Mouse (Mus musculus) midbrain, embryonic 11.5 days (tissue): Measurements from ENCODE around the gene Ube2n. TPM values are rescaled to one million over a fixed set of nuclear protein-coding genes. Genes with fewer than 3 reads are reported as not detected.

Source experiments
- ATAC-seq: fragments of 200-750 bp; cut with Nextera tagmentation; 2 replicates; pipeline ENCODE4 v1.8.0; 2017; ENCODE audit warnings: moderate TSS enrichment, moderate library complexity; ENCODE audit not compliant: low FRiP score
- DNase-seq: peaks from one replicate; pipeline ENCODE4 v3.0.0; 2015; ENCODE audit warnings: low spot score; ENCODE audit errors: missing footprints
- H3K27ac ChIP-seq: fragments of 300-500 bp; sonication (generic); 2 replicates; pipeline ENCODE4 v1.5.1; 2014; ENCODE audit warnings: low read depth, low read length
- H3K27me3 ChIP-seq: fragments of 300-500 bp; sonication (generic); 2 replicates; pipeline ENCODE4 v1.6.1; 2014; ENCODE audit warnings: mild to moderate bottlenecking, low read length, moderate library complexity, mixed read lengths; ENCODE audit not compliant: control insufficient read depth, insufficient read depth
- H3K36me3 ChIP-seq: fragments of 300-500 bp; sonication (generic); 2 replicates; pipeline ENCODE4 v1.6.1; 2014; ENCODE audit warnings: mild to moderate bottlenecking, low read length, moderate library complexity, mixed read lengths; ENCODE audit not compliant: control insufficient read depth, insufficient read depth
- H3K4me1 ChIP-seq: fragments of 300-500 bp; sonication (generic); 2 replicates; pipeline ENCODE4 v1.6.1; 2014; ENCODE audit warnings: low read length; ENCODE audit not compliant: control insufficient read depth, insufficient read depth
- H3K4me2 ChIP-seq: fragments of 300-500 bp; sonication (generic); 2 replicates; pipeline ENCODE4 v1.6.1; 2014; ENCODE audit warnings: mild to moderate bottlenecking, moderate library complexity
- H3K4me3 ChIP-seq: fragments of 300-500 bp; sonication (generic); 2 replicates; pipeline ENCODE4 v1.5.1; 2014; ENCODE audit warnings: low read depth, low read length
- H3K9ac ChIP-seq: fragments of 300-500 bp; sonication (generic); 2 replicates; pipeline ENCODE4 v1.6.1; 2014; ENCODE audit warnings: low read length
- H3K9me3 ChIP-seq: fragments of 300-500 bp; sonication (generic); 2 replicates; pipeline ENCODE4 v1.6.1; 2016; ENCODE audit warnings: low read length; ENCODE audit not compliant: control insufficient read depth
- WGBS: fragments of 180-500 bp; shearing (Covaris S2); extraction: QIAGEN DNeasy Blood & Tissue Kit; methylation state at CpG from one replicate; pipeline ENCODE4 v1.1.7; 2014; 5-methylcytosine and 5-hydroxymethylcytosine counted together
- polyA plus RNA-seq: library from polyadenylated mRNA; unstranded; fragments of >200 nt; fragmentation: Nextera tagmentation; extraction: Ambion mirVana; gene quantifications from 2 replicates; pipeline ENCODE4 v1.2.1, GENCODE M21; 2014

The Ube2n gene
- polyA plus RNA-seq, 1 experiment from 2014 or later, result 522 TPM

DNA sequence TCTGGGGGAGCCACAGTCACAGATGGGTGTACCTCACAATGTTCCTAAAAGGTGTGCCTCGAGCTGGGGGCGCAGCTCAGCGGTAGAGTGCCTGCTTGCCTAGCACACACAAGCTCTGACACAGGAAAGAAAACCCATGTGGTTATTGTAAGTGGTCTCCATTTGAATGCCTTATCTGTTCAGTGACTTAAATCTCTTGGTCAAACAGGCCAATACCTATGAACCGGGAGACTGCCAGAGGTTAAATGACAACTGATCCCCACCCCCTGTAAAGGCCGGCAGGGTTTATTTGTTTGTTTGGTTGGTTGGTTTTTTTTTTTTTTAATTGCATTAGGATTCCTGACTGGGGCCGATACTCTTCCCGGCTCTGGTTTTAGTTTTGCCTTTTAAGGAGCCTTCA is 44.5 kb downstream of the Ube2n start:
- DNase-seq, result no peak
- H3K4me2 ChIP-seq, result no peak overlapping the region
- no peak overlapping the region for H3K27ac ChIP-seq

DNA sequence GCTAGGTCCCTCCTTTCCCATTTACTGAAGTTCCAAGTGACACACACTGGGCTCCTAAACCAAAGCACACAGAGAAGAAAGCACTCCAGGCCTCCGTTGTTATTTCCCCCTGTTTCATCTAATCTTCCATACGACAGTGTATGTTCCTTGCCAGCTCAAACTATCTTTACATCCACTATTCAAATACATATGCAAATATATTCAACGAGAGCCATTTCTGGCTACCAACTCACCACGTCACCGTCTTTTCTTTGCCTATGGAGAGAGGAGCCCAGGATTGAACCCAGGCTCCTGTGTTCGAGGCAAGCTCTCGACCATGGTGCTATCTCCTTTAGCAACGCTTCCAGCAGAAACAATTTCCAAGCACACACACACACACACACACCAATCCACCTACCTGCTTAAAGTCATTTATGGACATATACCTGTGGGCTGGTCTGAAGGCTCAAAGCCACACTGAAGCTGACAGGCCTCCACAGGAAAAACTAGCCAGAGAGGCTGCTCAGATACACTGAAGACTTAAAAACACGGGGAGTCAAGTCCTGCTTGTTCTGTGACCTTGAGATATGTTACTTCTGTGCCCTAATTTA is 45.5 kb downstream of the Ube2n start:
- H3K36me3 ChIP-seq, result no peaks in the 10 kb centered on the region
- H3K4me2 ChIP-seq, result no peak overlapping the region; the same call in none of the 2 replicates
- no peaks in the 10 kb centered on the region for H3K27me3 ChIP-seq
- H3K9ac ChIP-seq, result no peak overlapping the region
- ATAC-seq (no peak), DNase-seq (no peak)
- H3K9me3 ChIP-seq, result no peaks in the 10 kb centered on the region
- H3K4me3 ChIP-seq, result peak overlapping the region; percentile 13; the same call in 1 of the 2 replicates
- 91% methylated on average over 9 of the region's 9 CpGs for WGBS
- H3K4me1 ChIP-seq, result peaks cover 19% of the 10 kb centered on the region
- no peak overlapping the region for H3K27ac ChIP-seq

More for the DNA sequence above, 44.5 kb downstream of the Ube2n start:
- Histone ChIP-seq H3K4me1 (peaks cover 18% of the 10 kb centered on the region), H3K36me3 (no peaks in the 10 kb centered on the region), H3K9me3 (no peaks in the 10 kb centered on the region), H3K4me3 (no peak overlapping the region), H3K27me3 (no peaks in the 10 kb centered on the region), H3K9ac (no peak overlapping the region)
- no peak for ATAC-seq
- WGBS, result 76% methylated on average over 7 of the region's 7 CpGs

DNA sequence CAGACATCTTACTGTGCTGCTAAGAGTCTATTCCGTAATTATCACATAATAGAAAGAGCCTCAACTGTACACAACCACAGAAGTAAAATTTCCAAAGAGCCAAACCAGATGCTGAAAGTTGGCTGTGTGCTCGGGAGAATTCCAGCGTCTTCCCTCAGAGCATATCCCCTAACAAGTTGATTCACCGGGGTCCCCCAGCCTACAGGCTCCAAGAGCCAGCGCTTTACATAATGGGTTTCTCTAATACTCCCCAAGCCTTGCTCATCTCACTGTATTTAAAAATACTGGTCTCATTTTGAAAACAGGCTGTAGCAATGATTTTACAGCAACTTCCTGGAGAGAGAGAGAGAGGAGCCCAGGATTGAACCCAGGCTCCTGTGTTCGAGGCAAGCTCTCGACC is 46.7 kb downstream of the Ube2n start:
- Histone ChIP-seq H3K4me3 (peak overlapping the region; percentile 91), H3K27me3 (no peaks in the 10 kb centered on the region), H3K4me2 (peak overlapping the region; percentile 88), H3K4me1 (peaks cover 19% of the 10 kb centered on the region), H3K27ac (no peak overlapping the region), H3K9ac (peak overlapping the region; percentile 98), H3K9me3 (no peaks in the 10 kb centered on the region), H3K36me3 (no peaks in the 10 kb centered on the region)
- ATAC-seq (no peak), DNase-seq (no peak)
- WGBS, result 66% methylated on average over 7 of the region's 7 CpGs

DNA sequence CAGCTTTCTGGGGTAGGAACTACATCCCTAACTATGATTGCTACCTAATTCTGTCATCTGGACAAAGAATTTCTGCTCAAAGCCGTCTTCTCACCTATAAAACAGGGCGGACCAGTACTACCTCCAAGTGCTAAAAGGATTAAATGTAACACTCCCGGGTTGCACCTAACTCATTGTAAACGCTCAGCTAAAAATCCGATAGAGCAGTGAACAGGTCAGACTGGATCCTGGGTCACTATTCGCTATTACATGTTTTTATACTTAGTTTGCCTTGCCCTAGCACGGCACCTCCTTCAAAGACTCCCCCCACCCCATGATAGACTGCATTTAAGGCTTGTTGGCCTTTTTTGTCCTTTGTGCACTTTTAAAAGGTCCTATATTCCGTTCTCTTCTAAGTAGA is 47.5 kb downstream of the Ube2n start:
- Histone ChIP-seq H3K4me3 (peak overlapping the region; percentile 91), H3K27me3 (no peaks in the 10 kb centered on the region), H3K4me2 (peak overlapping the region; percentile 88), H3K9ac (peak overlapping the region; percentile 98), H3K27ac (no peak overlapping the region), H3K4me1 (peaks cover 19% of the 10 kb centered on the region), H3K9me3 (no peaks in the 10 kb centered on the region), H3K36me3 (no peaks in the 10 kb centered on the region)
- no peak for ATAC-seq
- WGBS, result 12% methylated on average over 8 of the region's 8 CpGs
- no peak for DNase-seq

DNA sequence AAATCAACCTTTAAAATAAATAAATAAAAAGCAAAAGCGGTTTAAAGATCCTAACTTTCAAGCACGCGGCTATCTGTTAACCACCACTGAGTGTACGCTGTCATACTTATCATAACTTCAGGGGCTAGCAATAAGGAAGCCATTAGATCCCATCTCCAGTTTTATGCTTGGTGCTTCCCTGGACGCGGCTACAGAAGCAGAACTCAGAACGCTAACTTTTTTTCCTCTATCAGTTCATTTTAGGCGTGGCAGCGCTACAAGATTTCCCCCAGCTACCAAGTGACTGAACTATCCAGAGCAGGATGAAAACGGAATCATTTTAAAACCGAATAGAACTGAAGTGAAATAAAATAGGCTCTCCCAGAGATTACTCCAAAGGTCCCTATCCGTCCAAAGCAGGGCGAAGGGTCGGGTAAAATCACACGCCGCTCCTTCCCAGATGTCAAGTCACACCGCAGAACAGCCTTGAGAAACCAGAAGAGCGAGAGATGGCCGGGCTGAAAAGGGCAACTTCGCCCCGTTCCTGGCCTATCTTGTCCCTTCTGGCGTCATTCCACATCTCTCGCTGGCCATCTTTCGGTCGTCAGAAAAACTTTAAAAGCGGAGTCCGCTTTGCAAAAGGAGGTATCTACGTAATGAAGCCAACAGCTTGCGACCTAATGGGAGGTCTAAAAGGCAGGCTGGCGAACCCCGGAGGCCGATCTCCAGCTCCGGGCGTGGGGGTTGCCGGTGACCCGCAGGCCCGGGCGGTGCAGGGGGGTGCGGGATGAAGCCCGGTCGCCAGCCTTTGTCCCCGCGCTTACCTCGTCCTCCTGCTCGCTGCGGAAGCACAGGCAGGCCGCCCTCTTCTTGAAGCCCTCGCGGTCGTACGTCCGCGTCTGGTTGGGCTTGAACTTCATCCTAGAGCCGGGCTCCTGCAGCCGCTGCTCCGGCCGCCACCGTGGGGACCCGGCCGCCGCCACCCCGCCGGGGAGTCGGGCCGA is 48.2 kb downstream of the Ube2n start:
- Histone ChIP-seq H3K4me3 (peak overlapping the region; percentile 91), H3K9ac (peak overlapping the region; percentile 98), H3K36me3 (no peaks in the 10 kb centered on the region), H3K4me1 (peaks cover 19% of the 10 kb centered on the region), H3K27me3 (no peaks in the 10 kb centered on the region), H3K9me3 (no peaks in the 10 kb centered on the region), H3K27ac (peak overlapping the region; percentile 87), H3K4me2 (peak overlapping the region; percentile 88)
- ATAC-seq (peak; percentile 68), DNase-seq (peak; percentile 96)
- 1% methylated on average over 60 of the region's 65 CpGs for WGBS

DNA sequence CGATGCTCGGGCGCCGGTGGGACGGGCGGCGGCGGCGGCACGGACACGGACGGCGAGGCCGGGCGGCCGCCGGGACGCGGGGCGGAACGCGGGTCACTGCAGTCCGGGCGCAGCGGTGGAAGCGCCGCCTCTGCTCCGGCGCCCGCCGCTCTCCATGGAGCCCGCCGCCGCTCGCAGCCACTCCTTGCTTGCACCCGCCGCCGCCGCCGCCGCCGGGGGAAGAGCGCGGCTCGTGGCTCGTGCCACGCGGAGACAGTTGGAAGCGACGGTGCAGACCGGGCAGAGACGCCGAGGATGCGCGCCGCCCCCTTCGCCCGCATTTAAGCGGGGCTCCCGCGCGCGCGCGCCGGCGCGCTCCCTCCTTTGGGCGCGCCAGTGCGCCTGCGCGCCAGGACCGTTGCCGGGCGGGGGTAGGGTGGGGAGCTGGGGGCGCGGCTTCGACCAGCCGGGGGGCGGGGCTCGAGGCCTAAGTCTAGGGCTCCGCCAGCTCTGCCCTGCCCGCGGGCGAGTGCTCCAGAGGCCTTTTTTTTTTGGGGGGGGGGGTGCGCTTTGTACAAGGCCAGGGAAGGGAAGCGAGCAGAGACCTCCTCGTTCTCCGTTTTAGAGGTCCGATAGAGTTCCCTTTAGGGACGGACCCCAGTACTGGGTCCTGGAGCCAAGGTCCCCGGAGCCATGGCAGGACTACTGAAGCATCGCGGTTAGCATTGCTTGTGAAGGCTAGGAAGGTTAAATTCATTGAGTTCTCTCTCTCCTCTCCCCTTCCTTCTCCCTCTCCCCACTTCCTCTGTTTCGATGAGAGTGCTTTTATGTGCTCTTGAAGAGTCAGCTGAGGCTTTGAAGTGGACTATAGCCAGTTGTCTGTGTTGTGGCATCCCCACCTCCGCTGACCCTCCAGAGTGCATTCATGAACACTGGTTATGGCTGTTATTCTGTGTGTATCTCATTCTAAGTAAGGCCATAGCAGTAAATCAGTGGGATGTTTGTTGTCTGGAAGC is 49.2 kb downstream of the Ube2n start, which contains the start of gene Nudt4:
TSS of gene Nudt4 (minus strand) at position 296 of the 995 bp plus-strand sequence.
- ATAC-seq, result peak; percentile 92
- Histone ChIP-seq H3K27me3 (no peaks in the 10 kb centered on the region), H3K27ac (peak within 1 kb of the TSS; percentile 87), H3K36me3 (no peaks in the 10 kb centered on the region), H3K4me2 (peak within 1 kb of the TSS; percentile 88), H3K9ac (peak within 1 kb of the TSS; percentile 98), H3K4me1 (peaks cover 19% of the 10 kb centered on the region), H3K9me3 (no peaks in the 10 kb centered on the region), H3K4me3 (peak within 1 kb of the TSS; percentile 91)
- 1% methylated on average over 64 of the region's 97 CpGs for WGBS
- DNase-seq, result peak; percentile 100

DNA sequence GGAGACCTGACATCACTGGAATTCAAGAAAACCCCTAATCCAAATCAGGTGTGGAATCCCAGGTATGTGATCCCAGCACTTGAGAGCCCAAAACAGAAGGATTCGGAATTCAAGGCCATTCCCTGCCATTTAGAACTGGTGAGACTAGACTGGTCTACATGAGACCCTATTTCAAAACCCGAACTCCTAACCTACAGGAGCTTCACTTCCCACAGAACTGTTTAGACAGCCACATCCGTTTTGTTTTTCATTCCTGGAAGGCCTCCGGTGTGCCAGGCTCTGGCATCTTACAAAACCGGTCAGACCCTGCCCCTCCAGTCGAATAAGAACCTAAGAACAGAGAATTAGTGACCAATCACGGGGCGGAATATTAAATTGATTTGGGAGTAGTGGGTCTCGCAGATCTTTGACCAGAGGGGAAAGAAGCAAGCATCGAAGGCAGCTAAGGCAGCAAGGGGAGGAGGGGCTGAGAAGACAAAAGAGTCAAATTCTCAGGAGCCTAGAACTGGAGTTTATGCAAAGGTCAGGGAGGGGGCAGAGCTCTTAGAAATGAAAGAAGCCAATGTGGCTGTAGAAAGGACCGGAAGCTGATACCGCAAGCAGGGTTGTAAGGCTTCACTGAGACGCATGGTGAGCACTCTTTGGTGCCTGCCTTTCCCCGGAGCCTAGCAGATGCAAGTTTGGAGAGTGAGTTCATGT is 50.4 kb downstream of the Ube2n start:
- Histone ChIP-seq H3K4me2 (no peak overlapping the region), H3K36me3 (no peaks in the 10 kb centered on the region), H3K27me3 (no peaks in the 10 kb centered on the region), H3K4me3 (no peak overlapping the region), H3K9ac (no peak overlapping the region), H3K27ac (no peak overlapping the region), H3K4me1 (peaks cover 18% of the 10 kb centered on the region), H3K9me3 (no peaks in the 10 kb centered on the region)
- 25% methylated on average over 14 of the region's 14 CpGs for WGBS
- no peak for ATAC-seq
- no peak for DNase-seq

DNA sequence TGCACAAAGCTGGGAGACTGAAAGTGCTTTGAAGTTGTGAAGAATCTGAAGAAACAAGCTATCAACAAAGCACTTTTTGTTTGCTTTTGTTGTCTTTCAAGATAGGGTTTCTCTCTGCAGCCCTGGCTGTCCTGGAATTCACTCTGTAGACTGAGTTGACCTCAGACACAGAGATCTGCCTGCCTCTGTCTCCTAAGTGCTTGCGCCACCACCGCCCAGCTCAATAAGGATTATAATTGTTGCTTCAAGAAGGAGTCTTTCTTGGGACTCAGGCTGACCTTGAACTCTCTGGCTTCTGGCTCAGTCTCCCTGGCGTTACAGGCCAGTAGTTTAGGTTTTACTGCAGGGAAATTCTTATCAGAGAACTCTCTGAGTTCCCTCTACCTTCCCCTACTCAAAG is 51.8 kb downstream of the Ube2n start:
- WGBS, result 85% methylated on average over 3 of the region's 3 CpGs
- H3K9me3 ChIP-seq, result no peaks in the 10 kb centered on the region
- H3K4me3 ChIP-seq, result no peak overlapping the region
- DNase-seq (no peak), ATAC-seq (no peak)
- H3K27ac ChIP-seq, result no peak overlapping the region
- H3K9ac ChIP-seq, result no peak overlapping the region
- no peaks in the 10 kb centered on the region for H3K27me3 ChIP-seq
- H3K4me2 ChIP-seq, result no peak overlapping the region
- peaks cover 11% of the 10 kb centered on the region for H3K4me1 ChIP-seq
- H3K36me3 ChIP-seq, result no peaks in the 10 kb centered on the region
